In the genomic region with DNA sequence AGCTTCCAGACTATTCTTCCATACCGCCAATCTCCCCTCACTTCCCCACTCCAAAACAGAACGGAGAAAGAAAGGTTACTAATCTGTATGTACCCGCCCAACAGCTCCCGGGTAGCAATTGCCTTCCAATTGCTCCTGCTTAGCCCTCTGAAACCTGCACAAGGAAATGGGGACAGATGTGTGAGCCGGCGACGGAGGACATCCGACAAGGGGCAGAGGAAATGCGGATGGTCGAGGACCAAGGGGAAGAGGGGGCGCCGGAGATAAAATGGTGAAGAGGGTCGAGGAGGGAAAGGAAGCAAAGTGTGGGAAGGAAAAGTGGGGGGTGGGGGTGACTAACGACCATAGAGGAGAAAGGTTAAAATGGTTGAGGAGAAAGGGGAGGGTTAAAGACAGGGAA, we compare ENCODE assay signal across 8 mouse cellular contexts. TPM values are rescaled to one million over a fixed set of nuclear protein-coding genes. Genes with fewer than 3 reads are reported as not detected.
A peak's percentile ranks its signal among the peaks of the same experiment; 100 is the strongest.
DNase-seq lines count a peak whose midpoint lies in the region; ATAC-seq lines count a peak whose summit lies in the region.

No protein-coding gene starts in this region.

- no peaks in the 10 kb centered on the region for H3K27me3 ChIP-seq in lung, embryonic 16.5 days (ENCODE audit: control insufficient read depth, insufficient read depth, low read depth, low read length)
- no peaks in the 10 kb centered on the region for H3K27me3 ChIP-seq in heart, embryonic 16.5 days (ENCODE audit: control insufficient read depth, insufficient read depth, low read length)
- no peaks in the 10 kb centered on the region for H3K27me3 ChIP-seq in liver, embryonic 11.5 days (replicated peaks; ENCODE audit: control insufficient read depth, insufficient read depth, low read length)
- H3K27me3 ChIP-seq in stomach, embryonic 16.5 days (ENCODE audit: control insufficient read depth, insufficient read depth, low read length): no peaks in the 10 kb centered on the region

- H3K27ac ChIP-seq in lung, embryonic 16.5 days (ENCODE audit: low read length): peak overlapping the region; percentile 87
- H3K27ac ChIP-seq in heart, embryonic 16.5 days (ENCODE audit: low read length): peak overlapping the region; percentile 87
- peak overlapping the region; percentile 80; the same call in 1 of the 2 replicates for H3K27ac ChIP-seq in liver, embryonic 11.5 days (ENCODE audit: low read depth, low read length)
- peak overlapping the region; percentile 91 for H3K27ac ChIP-seq in stomach, embryonic 16.5 days (ENCODE audit: low read length)

- DNase-seq in adrenal gland, postnatal 36 days: peak; percentile 12 to 20
- DNase-seq in adrenal gland, postnatal 14 days: no peak
- DNase-seq in lung, adult 18-20 months: no peak
- no peak for DNase-seq in liver, embryonic 11.5 days (ENCODE audit: low spot score)
- no peak for DNase-seq in layer of hippocampus, postnatal 36 days

- peak overlapping the region; percentile 91 for H3K4me3 ChIP-seq in lung, embryonic 16.5 days (ENCODE audit: low read length)
- peak overlapping the region; percentile 81 for H3K4me3 ChIP-seq in heart, embryonic 16.5 days (ENCODE audit: low read length)
- peak overlapping the region; percentile 93 for H3K4me3 ChIP-seq in liver, embryonic 11.5 days (ENCODE audit: low read depth, low read length)
- peak overlapping the region; percentile 95 for H3K4me3 ChIP-seq in stomach, embryonic 16.5 days (replicated peaks; ENCODE audit: low read length)

- H3K9ac ChIP-seq in lung, embryonic 16.5 days (ENCODE audit: low read length): peak overlapping the region; percentile 94
- peak overlapping the region; percentile 92 for H3K9ac ChIP-seq in heart, embryonic 16.5 days (ENCODE audit: low read length)
- peak overlapping the region; percentile 90 for H3K9ac ChIP-seq in liver, embryonic 11.5 days (ENCODE audit: low read depth, low read length)
- peak overlapping the region; percentile 96 for H3K9ac ChIP-seq in stomach, embryonic 16.5 days (ENCODE audit: low read length)

- peak overlapping the region; percentile 64 for H3K4me2 ChIP-seq in lung, embryonic 16.5 days (ENCODE audit: low read depth, low read length)
- H3K4me2 ChIP-seq in heart, embryonic 16.5 days (ENCODE audit: low read depth, low read length): peak overlapping the region; percentile 91
- H3K4me2 ChIP-seq in liver, embryonic 11.5 days: peak overlapping the region; percentile 94
- H3K4me2 ChIP-seq in stomach, embryonic 16.5 days (ENCODE audit: low read depth, low read length): peak overlapping the region; percentile 87

- peaks cover 4% of the 10 kb centered on the region for H3K4me1 ChIP-seq in lung, embryonic 16.5 days (replicated peaks; ENCODE audit: control insufficient read depth, insufficient read depth, low read length)
- peaks cover 27% of the 10 kb centered on the region for H3K4me1 ChIP-seq in heart, embryonic 16.5 days (ENCODE audit: control insufficient read depth, insufficient read depth, low read length)
- peaks cover 7% of the 10 kb centered on the region for H3K4me1 ChIP-seq in liver, embryonic 11.5 days (replicated peaks; ENCODE audit: control insufficient read depth, insufficient read depth, low read length)
- peaks cover 12% of the 10 kb centered on the region for H3K4me1 ChIP-seq in stomach, embryonic 16.5 days (ENCODE audit: control insufficient read depth, insufficient read depth, low read length)

- ATAC-seq in lung, embryonic 16.5 days (ENCODE audit: low read depth): no peak
- no peak for ATAC-seq in heart, embryonic 16.5 days (replicated peaks; ENCODE audit: extremely low read depth, insufficient read depth, low FRiP score)
- ATAC-seq in liver, embryonic 11.5 days (replicated peaks; ENCODE audit: low FRiP score): 0 out of 2 replicates have a peak, but pooled peaks have one; percentile 0
- no peak; the same call in 1 of the 2 replicates for ATAC-seq in stomach, embryonic 16.5 days (ENCODE audit: insufficient read depth, low FRiP score)

- H3K36me3 ChIP-seq in lung, embryonic 16.5 days (ENCODE audit: control insufficient read depth, insufficient read depth, low read length): no peaks in the 10 kb centered on the region
- no peaks in the 10 kb centered on the region for H3K36me3 ChIP-seq in heart, embryonic 16.5 days (ENCODE audit: control insufficient read depth, insufficient read depth)
- H3K36me3 ChIP-seq in liver, embryonic 11.5 days (ENCODE audit: control insufficient read depth, insufficient read depth, low read length): no peaks in the 10 kb centered on the region
- no peaks in the 10 kb centered on the region for H3K36me3 ChIP-seq in stomach, embryonic 16.5 days (ENCODE audit: control insufficient read depth, insufficient read depth, low read length)

- no peaks in the 10 kb centered on the region for H3K9me3 ChIP-seq in lung, embryonic 16.5 days (ENCODE audit: control insufficient read depth, low read length)
- peaks cover 3% of the 10 kb centered on the region for H3K9me3 ChIP-seq in heart, embryonic 16.5 days (replicated peaks; ENCODE audit: control insufficient read depth, low read length)
- peaks cover 2% of the 10 kb centered on the region for H3K9me3 ChIP-seq in liver, embryonic 11.5 days (ENCODE audit: control insufficient read depth, low read length)
- 0 out of 2 replicates have a peak, but pooled peaks cover under 1% of the 10 kb centered on the region for H3K9me3 ChIP-seq in stomach, embryonic 16.5 days (replicated peaks; ENCODE audit: control insufficient read depth, low read length)

- 1% methylated on average over 14 of the region's 14 CpGs for WGBS in lung, embryonic 16.5 days
- 2% methylated on average over 14 of the region's 14 CpGs for WGBS in heart, embryonic 16.5 days
- 2% methylated on average over 14 of the region's 14 CpGs for WGBS in liver, embryonic 11.5 days
- 2% methylated on average over 14 of the region's 14 CpGs for WGBS in stomach, embryonic 16.5 days

RNA-seq across cellular contexts. Expression of a gene that starts 0.6 kb away (rescaled TPM):
- 10 to 100 TPM; 32.6 to 50.0 TPM for total RNA-seq in adrenal gland, postnatal 36 days (2021)
- total RNA-seq in adrenal gland, postnatal 14 days (2021): 32.6 and 34.2 TPM in 2 replicates
- polyA plus RNA-seq in lung, embryonic 16.5 days (2015; fragmentation: Nextera tagmentation; extraction: Ambion mirVana): 9.6 and 9.9 TPM in 2 replicates
- 7.6 and 8.3 TPM in 2 replicates for polyA plus RNA-seq in heart, embryonic 16.5 days (2015; fragmentation: Nextera tagmentation; extraction: Ambion mirVana)
- 8.8 and 9.1 TPM in 2 replicates for polyA plus RNA-seq in liver, embryonic 11.5 days (2014; fragmentation: Nextera tagmentation; extraction: Ambion mirVana)
- 10.3 and 10.5 TPM in 2 replicates for polyA plus RNA-seq in stomach, embryonic 16.5 days (2015; fragmentation: Nextera tagmentation; extraction: Ambion mirVana)
- total RNA-seq in layer of hippocampus, postnatal 36 days (2021): 100 to 1,000 TPM; 101 to 110 TPM

RNA-seq across cellular contexts. Expression of a gene that starts 27.7 kb away (rescaled TPM):
- 10 to 100 TPM; 39.0 to 46.7 TPM for total RNA-seq in adrenal gland, postnatal 36 days (2021)
- total RNA-seq in adrenal gland, postnatal 14 days (2021): 60.8 and 61.3 TPM in 2 replicates
- 39.2 and 43.1 TPM in 2 replicates for polyA plus RNA-seq in lung, embryonic 16.5 days (2015; fragmentation: Nextera tagmentation; extraction: Ambion mirVana)
- 46.3 and 53.6 TPM in 2 replicates for polyA plus RNA-seq in heart, embryonic 16.5 days (2015; fragmentation: Nextera tagmentation; extraction: Ambion mirVana)
- 43.1 and 44.2 TPM in 2 replicates for polyA plus RNA-seq in liver, embryonic 11.5 days (2014; fragmentation: Nextera tagmentation; extraction: Ambion mirVana)
- polyA plus RNA-seq in stomach, embryonic 16.5 days (2015; fragmentation: Nextera tagmentation; extraction: Ambion mirVana): 45.6 and 55.2 TPM in 2 replicates
- total RNA-seq in layer of hippocampus, postnatal 36 days (2021): 10 to 100 TPM; 21.9 to 22.9 TPM

Comparison
In these comparisons a context has a peak if more than half of its experiments do, and no peak if none do; other contexts are left out.
1. DNase-seq: peak in adrenal gland, postnatal 36 days (2 of 2); none in adrenal gland, postnatal 14 days (single experiment), lung, adult 18-20 months (0 of 2), liver, embryonic 11.5 days (single experiment) and layer of hippocampus, postnatal 36 days (0 of 2).
2. Peak in every context shown above with its lines, with median percentiles within 50 percentile points of each other: H3K27ac ChIP-seq, H3K4me2 ChIP-seq, H3K4me3 ChIP-seq and H3K9ac ChIP-seq.